Mouse (Mus musculus): ENCODE measurements around the gene Rbbp6. TPM values are rescaled to one million over a fixed set of nuclear protein-coding genes. Genes with fewer than 3 reads are reported as not detected.

Gene Rbbp6
- polyA plus RNA-seq, 1 experiment from 2014 or later, result 81.1 TPM

Other genes starting within 250 kb of the Rbbp6 start
- gene Tnrc6a, start 158.2 kb downstream of the Rbbp6 start, polyA plus RNA-seq (2018), result 25.7 to 28.4 TPM (median 27.9 TPM) in 3 replicates
- 0.23 to 1.9 TPM in 2 of 3 replicates, not detected in the other for gene Slc5a11, start 249.1 kb downstream of the Rbbp6 start, polyA plus RNA-seq (2018)